Mouse (Mus musculus) heart, embryonic 11.5 days (tissue): ENCODE data around the gene Plg. TPM values are rescaled to one million over a fixed set of nuclear protein-coding genes. Genes with fewer than 3 reads are reported as not detected.

Source experiments
- ATAC-seq: fragments of 200-750 bp; cut with Nextera tagmentation; replicated peaks from 2 replicates; pipeline ENCODE4 v1.8.0; 2017; ENCODE audit warnings: moderate library complexity; ENCODE audit not compliant: insufficient number of reproducible peaks, low FRiP score, low TSS enrichment
- H3K27ac ChIP-seq: fragments of 300-500 bp; sonication (generic); 2 replicates; pipeline ENCODE4 v1.5.1; 2014; ENCODE audit warnings: mild to moderate bottlenecking, low read depth, low read length
- H3K27me3 ChIP-seq: fragments of 300-500 bp; sonication (generic); 2 replicates; pipeline ENCODE4 v1.6.1; 2014; ENCODE audit warnings: mild to moderate bottlenecking, low read length, mixed read lengths; ENCODE audit not compliant: control insufficient read depth, insufficient read depth
- H3K36me3 ChIP-seq: fragments of 300-500 bp; sonication (generic); 2 replicates; pipeline ENCODE4 v1.6.1; 2014; ENCODE audit warnings: mild to moderate bottlenecking, low read length, moderate library complexity, mixed read lengths; ENCODE audit not compliant: control insufficient read depth, insufficient read depth
- H3K4me1 ChIP-seq: fragments of 300-500 bp; sonication (generic); 2 replicates; pipeline ENCODE4 v1.6.1; 2014; ENCODE audit warnings: low read length; ENCODE audit not compliant: control insufficient read depth, insufficient read depth
- H3K4me2 ChIP-seq: fragments of 300-500 bp; sonication (generic); 2 replicates; pipeline ENCODE4 v1.6.1; 2014; ENCODE audit warnings: mild to moderate bottlenecking, moderate library complexity
- H3K4me3 ChIP-seq: fragments of 300-500 bp; sonication (generic); 2 replicates; pipeline ENCODE4 v1.5.1; 2014; ENCODE audit warnings: low read depth, low read length
- H3K9ac ChIP-seq: fragments of 300-500 bp; sonication (generic); 2 replicates; pipeline ENCODE4 v1.6.1; 2014; ENCODE audit warnings: mild to moderate bottlenecking, low read depth, low read length, moderate library complexity
- H3K9me3 ChIP-seq: fragments of 300-500 bp; sonication (generic); replicated peaks from 2 replicates; pipeline ENCODE4 v1.6.1; 2016; ENCODE audit warnings: low read length; ENCODE audit not compliant: control insufficient read depth
- WGBS: fragments of 180-500 bp; shearing (Covaris S2); extraction: QIAGEN DNeasy Blood & Tissue Kit; methylation state at CpG from one replicate; pipeline ENCODE4 v1.1.7; 2014; ENCODE audit not compliant: insufficient replicate concordance; 5-methylcytosine and 5-hydroxymethylcytosine counted together
- polyA plus RNA-seq: library from polyadenylated mRNA; unstranded; fragments of >200 nt; fragmentation: Nextera tagmentation; extraction: Ambion mirVana; gene quantifications from 2 replicates; pipeline ENCODE4 v1.2.1, GENCODE M21; 2014

The Plg gene
- 0.23 and 3.0 TPM in 2 replicates for polyA plus RNA-seq

- no peak within 1 kb of the TSS for H3K27ac ChIP-seq
- H3K9ac ChIP-seq, result no peak within 1 kb of the TSS
- H3K27me3 ChIP-seq, result no peaks in the 10 kb centered on the region
- H3K4me1 ChIP-seq, result no peaks in the 10 kb centered on the region
- no peak for ATAC-seq
- no peak within 1 kb of the TSS for H3K4me2 ChIP-seq
- no peaks in the 10 kb centered on the region for H3K36me3 ChIP-seq
- no peaks in the 10 kb centered on the region for H3K9me3 ChIP-seq
- H3K4me3 ChIP-seq, result no peak within 1 kb of the TSS
- 85% methylated on average over 11 of the region's 11 CpGs for WGBS
These were observed at the start of gene Plg for GRCm38 (mm10) chr17:12377981-12378705. Gene Plg (plus strand): TSS chr17:12378608.

DNA sequence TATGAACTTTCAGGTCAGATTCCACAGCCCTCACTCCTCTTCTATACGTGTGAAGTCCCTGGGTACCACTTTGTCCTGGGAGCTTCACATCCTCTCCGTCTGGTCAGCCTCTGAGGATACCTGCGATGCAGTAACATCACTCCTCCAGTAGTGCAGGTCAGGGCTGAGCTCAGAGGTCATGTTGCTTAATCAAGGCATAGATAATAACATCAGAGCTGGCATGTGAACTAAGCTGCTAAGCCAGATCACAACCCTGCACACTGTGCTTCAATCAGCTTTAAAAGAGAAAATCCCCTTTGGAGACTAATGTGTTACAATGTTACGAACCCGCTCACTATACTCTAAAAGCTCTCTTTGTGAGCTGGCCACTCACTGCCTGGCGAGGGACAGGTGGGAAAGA, 43.3 kb upstream of the Plg start:
- H3K4me2 ChIP-seq, result no peak overlapping the region
- no peaks in the 10 kb centered on the region for H3K9me3 ChIP-seq
- WGBS, result 63% methylated on average over 6 of the region's 6 CpGs
- no peaks in the 10 kb centered on the region for H3K4me1 ChIP-seq
- no peaks in the 10 kb centered on the region for H3K27me3 ChIP-seq
- H3K36me3 ChIP-seq, result no peaks in the 10 kb centered on the region
- no peak for ATAC-seq
- no peak overlapping the region for H3K4me3 ChIP-seq
- H3K27ac ChIP-seq, result no peak overlapping the region
- H3K9ac ChIP-seq, result no peak overlapping the region

- no peaks in the 10 kb centered on the region for H3K36me3 ChIP-seq
- no peak overlapping the region for H3K9ac ChIP-seq
- no peaks in the 10 kb centered on the region for H3K9me3 ChIP-seq
- no peak overlapping the region for H3K4me3 ChIP-seq
- WGBS, result 73% methylated on average over 19 of the region's 19 CpGs
- no peak overlapping the region for H3K4me2 ChIP-seq
- ATAC-seq, result no peak
- H3K4me1 ChIP-seq, result no peaks in the 10 kb centered on the region
- no peaks in the 10 kb centered on the region for H3K27me3 ChIP-seq
- H3K27ac ChIP-seq, result no peak overlapping the region
These were observed 42.1 kb upstream of the Plg start for GRCm38 (mm10) chr17:12336073-12336868.

GRCm38 (mm10) chr17:12337156-12337555, 41.3 kb upstream of the Plg start:
- 85% methylated on average over 4 of the region's 4 CpGs for WGBS
- no peaks in the 10 kb centered on the region for H3K9me3 ChIP-seq
- H3K36me3 ChIP-seq, result no peaks in the 10 kb centered on the region
- H3K4me1 ChIP-seq, result no peaks in the 10 kb centered on the region
- no peaks in the 10 kb centered on the region for H3K27me3 ChIP-seq
- no peak overlapping the region for H3K27ac ChIP-seq
- H3K4me3 ChIP-seq, result no peak overlapping the region
- no peak overlapping the region for H3K9ac ChIP-seq
- no peak for ATAC-seq
- H3K4me2 ChIP-seq, result no peak overlapping the region

GRCm38 (mm10) chr17:12343702-12344376, 34.6 kb upstream of the Plg start:
- no peaks in the 10 kb centered on the region for H3K27me3 ChIP-seq
- no peaks in the 10 kb centered on the region for H3K36me3 ChIP-seq
- 84% methylated on average over 9 of the region's 9 CpGs for WGBS
- ATAC-seq, result no peak
- no peak overlapping the region for H3K27ac ChIP-seq
- no peaks in the 10 kb centered on the region for H3K4me1 ChIP-seq
- no peak overlapping the region for H3K4me2 ChIP-seq
- no peak overlapping the region for H3K4me3 ChIP-seq
- H3K9ac ChIP-seq, result no peak overlapping the region
- no peaks in the 10 kb centered on the region for H3K9me3 ChIP-seq

GRCm38 (mm10) chr17:12347462-12347861, 30.9 kb upstream of the Plg start:
- Histone ChIP-seq H3K9ac (no peak overlapping the region), H3K4me2 (no peak overlapping the region), H3K4me3 (no peak overlapping the region), H3K9me3 (no peaks in the 10 kb centered on the region), H3K4me1 (no peaks in the 10 kb centered on the region), H3K27me3 (no peaks in the 10 kb centered on the region), H3K36me3 (no peaks in the 10 kb centered on the region), H3K27ac (no peak overlapping the region)
- ATAC-seq, result no peak
- WGBS, result 81% methylated on average over 1 of the region's 1 CpGs

DNA sequence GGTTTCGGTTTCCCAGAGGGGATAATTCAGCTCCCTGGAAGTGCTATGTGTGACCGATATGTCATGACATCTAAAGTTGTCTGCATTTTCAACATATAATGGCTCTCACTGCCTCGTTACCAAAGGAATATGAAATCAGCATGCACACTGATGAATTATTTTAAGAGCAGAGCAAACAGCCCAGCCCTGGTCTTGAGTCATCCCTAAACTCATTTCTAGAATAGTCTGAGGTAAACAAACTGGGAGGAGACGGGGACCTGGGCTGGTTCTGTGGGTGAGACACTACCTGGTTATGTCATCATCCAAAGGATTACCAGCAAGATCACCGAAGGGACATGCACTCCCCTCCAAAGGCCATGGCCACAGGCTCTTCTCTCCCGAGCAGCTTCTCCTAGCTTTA, 26.8 kb upstream of the Plg start:
- Histone ChIP-seq H3K4me3 (no peak overlapping the region), H3K4me2 (no peak overlapping the region), H3K27me3 (no peaks in the 10 kb centered on the region), H3K9me3 (no peaks in the 10 kb centered on the region), H3K9ac (no peak overlapping the region), H3K36me3 (no peaks in the 10 kb centered on the region), H3K4me1 (no peaks in the 10 kb centered on the region), H3K27ac (no peak overlapping the region)
- ATAC-seq, result no peak
- WGBS, result 72% methylated on average over 6 of the region's 6 CpGs

GRCm38 (mm10) chr17:12352781-12353180, 25.6 kb upstream of the Plg start:
- 68% methylated on average over 1 of the region's 1 CpGs for WGBS
- Histone ChIP-seq H3K27ac (no peak overlapping the region), H3K36me3 (no peaks in the 10 kb centered on the region), H3K9ac (no peak overlapping the region), H3K4me3 (no peak overlapping the region), H3K27me3 (no peaks in the 10 kb centered on the region), H3K4me1 (no peaks in the 10 kb centered on the region), H3K4me2 (no peak overlapping the region), H3K9me3 (no peaks in the 10 kb centered on the region)
- no peak for ATAC-seq
